ENCODE assay signal across 8 mouse cellular contexts in the genomic region with DNA sequence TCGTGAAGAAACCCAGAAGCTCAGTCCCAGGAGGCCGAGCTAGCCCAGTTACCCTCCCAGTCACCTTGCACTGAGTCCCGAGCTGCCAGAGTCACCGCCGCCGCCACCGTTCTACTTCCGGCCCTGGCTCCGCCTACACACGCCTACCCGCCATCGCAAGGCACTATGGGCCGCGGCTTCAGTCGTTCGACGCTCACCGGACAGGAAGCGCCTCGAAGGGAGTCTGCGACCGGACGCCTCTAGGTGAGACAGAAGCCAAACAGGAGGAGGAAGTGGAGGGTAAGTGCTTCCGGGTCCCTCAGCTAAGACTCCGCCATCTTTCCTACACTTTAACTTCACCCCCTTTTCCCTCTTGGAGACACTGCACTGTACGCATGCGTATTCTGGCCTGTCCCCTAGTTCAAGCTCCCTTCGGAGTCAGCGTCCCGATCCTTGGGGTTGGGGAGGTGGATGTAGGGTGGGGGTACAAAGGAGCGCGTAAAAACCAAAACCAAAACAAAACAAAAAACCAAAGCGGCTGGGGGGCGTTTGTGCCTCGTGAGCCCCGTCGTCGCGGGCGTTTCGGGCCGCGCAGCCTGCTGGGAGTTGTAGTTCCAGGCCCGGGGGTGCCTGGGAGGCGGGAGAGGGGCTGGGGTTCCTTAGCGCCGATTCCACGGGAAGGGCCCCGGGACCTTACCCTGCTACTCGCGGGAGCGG. TPM values are rescaled to one million over a fixed set of nuclear protein-coding genes. Genes with fewer than 3 reads are reported as not detected.
DNase-seq lines count a peak whose midpoint lies in the region; ATAC-seq lines count a peak whose summit lies in the region.

TSS of gene Gabpa (plus strand) at position 181 of the 696 bp plus-strand sequence.

- DNase-seq in adrenal gland, adult 18-20 months (ENCODE audit: low spot score in 2 of 2): peak; percentile 81 to 82
- DNase-seq in embryo, embryonic 11 days: peak; percentile 98
- peak; percentile 93 for DNase-seq in gastrocnemius, postnatal 25 days
- DNase-seq in intestine, embryonic 14.5 days (ENCODE audit: low spot score): peak; percentile 96
- peak; percentile 92 to 97 for DNase-seq in left cerebral cortex, postnatal 14 days (ENCODE audit: low spot score in 2 of 2)
- DNase-seq in mesoderm, embryonic 11.5 days (ENCODE audit: low read depth, low spot score): peak; percentile 97
- peak; percentile 93 to 94 for DNase-seq in right cerebral cortex, postnatal 36 days (ENCODE audit: low spot score in 2 of 2)
- peak; percentile 93 for DNase-seq in yolk sac, embryonic 10.5 days (ENCODE audit: low spot score)

- peak within 1 kb of the TSS; percentile 98 for H3K27ac ChIP-seq in intestine, embryonic 14.5 days (ENCODE audit: low read depth)

- peak; percentile 95 for ATAC-seq in intestine, embryonic 14.5 days (replicated peaks; ENCODE audit: low FRiP score, low TSS enrichment, low read depth)

- H3K9me3 ChIP-seq in intestine, embryonic 14.5 days (ENCODE audit: control insufficient read depth, low read length): no peaks in the 10 kb centered on the region

- WGBS in intestine, embryonic 14.5 days: 0% methylated on average over 52 of the region's 52 CpGs

- H3K4me3 ChIP-seq in intestine, embryonic 14.5 days (ENCODE audit: low read depth, low read length): peak within 1 kb of the TSS; percentile 67

- H3K4me1 ChIP-seq in intestine, embryonic 14.5 days (replicated peaks; ENCODE audit: control insufficient read depth, insufficient read depth, low read length): peaks cover 4% of the 10 kb centered on the region; the same call in 1 of the 2 replicates

- peak within 1 kb of the TSS; percentile 73 for H3K4me2 ChIP-seq in intestine, embryonic 14.5 days (ENCODE audit: low read length)

- H3K36me3 ChIP-seq in intestine, embryonic 14.5 days (ENCODE audit: control insufficient read depth, insufficient read depth, low read length): peaks cover 37% of the 10 kb centered on the region

- peak within 1 kb of the TSS; percentile 96 for H3K9ac ChIP-seq in intestine, embryonic 14.5 days (ENCODE audit: low read length)

- H3K27me3 ChIP-seq in intestine, embryonic 14.5 days (replicated peaks; ENCODE audit: control insufficient read depth, insufficient read depth, low read length): no peaks in the 10 kb centered on the region

- intact Hi-C loops in left cerebral cortex, postnatal 14 days (cut with DNase I): loop anchor here (1.0 kb wide), 1 partner anchor 100 kb away; the partner anchor contains the start of gene Mrpl39

RNA-seq across cellular contexts. Expression of gene Gabpa, which starts in this region (rescaled TPM):
- 10 to 100 TPM; 32.9 to 34.3 TPM for total RNA-seq in adrenal gland, adult 18-20 months (2021)
- total RNA-seq in gastrocnemius, postnatal 25 days (2021): 10 to 100 TPM; 20.3 to 22.4 TPM
- 31.9 and 38.5 TPM in 2 replicates for polyA plus RNA-seq in intestine, embryonic 14.5 days (2014; fragmentation: Nextera tagmentation; extraction: Ambion mirVana)
- 10 to 100 TPM; 21.5 to 22.8 TPM for total RNA-seq in left cerebral cortex, postnatal 14 days (2021)

Comparison
In these comparisons a context has a peak if more than half of its experiments do, and no peak if none do; other contexts are left out.
1. Peak in every context shown above with its lines: DNase-seq, ATAC-seq, H3K4me3 ChIP-seq and H3K27ac ChIP-seq.